Mouse (Mus musculus) stomach, postnatal 0 days (tissue): ENCODE measurements around the gene Glrx5.

ENCODE experiments used
- CTCF ChIP-seq: IDR thresholded peaks from 2 replicates; pipeline ENCODE4 v1.5.1; 2016; ENCODE audit warnings: antibody characterized with exemption, low read depth, mild to moderate bottlenecking, moderate library complexity
- EP300 ChIP-seq: optimal IDR thresholded peaks from 2 replicates; pipeline ENCODE3; 2016; ENCODE audit warnings: antibody characterized with exemption

- peak; percentile 84 for TF ChIP-seq CTCF
- TF ChIP-seq EP300, result no peak
These were observed 5.0 kb upstream of the Glrx5 start for GRCm38 (mm10) chr12:105027323-105027991.
